Mouse (Mus musculus): Measurements from ENCODE around the gene Cirbp. TPM values are rescaled to one million over a fixed set of nuclear protein-coding genes. Genes with fewer than 3 reads are reported as not detected.

Gene Cirbp
- polyA plus RNA-seq, 1 experiment from 2014 or later: 87.0 TPM

DNA sequence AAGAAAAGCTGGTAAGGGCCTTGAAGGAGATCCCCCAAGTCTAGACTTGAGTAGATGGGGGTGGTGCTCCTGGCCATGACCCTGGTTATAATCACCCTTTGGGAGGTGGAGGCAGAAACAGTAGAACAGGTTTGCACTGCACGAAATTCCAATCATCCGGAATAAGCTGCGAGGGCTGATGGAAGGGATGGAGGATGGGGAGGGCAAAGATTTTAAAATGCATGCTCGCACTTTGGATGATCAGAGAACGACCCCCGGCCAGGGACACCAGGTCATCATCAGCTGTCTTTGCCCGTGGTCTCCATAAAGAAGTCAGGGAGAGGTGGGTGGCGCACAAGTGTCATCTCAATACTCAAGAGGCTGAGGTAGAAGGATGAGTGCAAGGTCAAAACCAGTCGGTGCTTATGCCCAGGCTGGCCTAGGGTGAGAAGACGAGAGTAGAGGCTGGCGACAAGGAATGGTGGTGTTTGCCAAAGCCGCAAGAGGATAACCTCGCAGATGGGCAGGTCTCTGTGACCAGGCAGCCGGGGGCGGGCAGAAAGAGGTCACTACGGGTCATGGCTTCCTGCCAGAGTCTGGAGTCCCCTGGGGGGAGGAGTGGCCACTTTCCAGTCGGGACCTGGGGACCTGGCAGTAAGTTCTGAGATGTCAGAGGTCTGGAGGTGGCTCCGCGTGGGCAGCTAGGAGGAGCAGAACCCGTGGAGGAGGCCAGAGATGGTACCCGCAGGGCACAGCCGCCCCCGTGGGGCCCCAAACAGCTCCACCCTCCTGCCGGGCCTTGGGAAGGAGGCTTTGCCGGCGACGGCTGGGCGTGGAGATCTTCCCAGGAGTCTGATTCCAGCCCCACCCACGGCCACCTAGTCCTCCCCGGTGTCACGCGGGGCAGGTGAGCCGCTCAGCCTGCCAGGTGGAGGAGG lies 5.1 kb upstream of the Cirbp start:
- WGBS (ENCODE audit: insufficient replicate concordance): 2% methylated on average over 31 of the region's 33 CpGs
- peak overlapping the region; percentile 97 for H3K27ac ChIP-seq (ENCODE audit: low read depth)
- DNase-seq: peak; percentile 92
- TF ChIP-seq EP300 (IDR thresholded peaks at IDR 0.05; ENCODE audit: low read depth): peak; percentile 14; the same call in 1 of the 2 replicates
- no peak; the same call in 1 of the 2 replicates for TF ChIP-seq CTCF (IDR thresholded peaks at IDR 0.05; ENCODE audit: low read depth)
- H3K27me3 ChIP-seq (ENCODE audit: insufficient read depth, low read length): no peaks in the 10 kb centered on the region
- ATAC-seq: peak; percentile 37
- peak overlapping the region; percentile 89 for H3K4me2 ChIP-seq (ENCODE audit: low read depth, low read length)
- peak overlapping the region; percentile 58 for H3K4me3 ChIP-seq (ENCODE audit: low read depth, low read length)
- no peaks in the 10 kb centered on the region for H3K9me3 ChIP-seq (ENCODE audit: low read length)
- peak overlapping the region; percentile 75 for H3K9ac ChIP-seq (replicated peaks)
- peaks cover 84% of the 10 kb centered on the region for H3K4me1 ChIP-seq (ENCODE audit: insufficient read depth)
- peaks cover 20% of the 10 kb centered on the region for H3K36me3 ChIP-seq (replicated peaks; ENCODE audit: insufficient read depth, low read length)

DNA sequence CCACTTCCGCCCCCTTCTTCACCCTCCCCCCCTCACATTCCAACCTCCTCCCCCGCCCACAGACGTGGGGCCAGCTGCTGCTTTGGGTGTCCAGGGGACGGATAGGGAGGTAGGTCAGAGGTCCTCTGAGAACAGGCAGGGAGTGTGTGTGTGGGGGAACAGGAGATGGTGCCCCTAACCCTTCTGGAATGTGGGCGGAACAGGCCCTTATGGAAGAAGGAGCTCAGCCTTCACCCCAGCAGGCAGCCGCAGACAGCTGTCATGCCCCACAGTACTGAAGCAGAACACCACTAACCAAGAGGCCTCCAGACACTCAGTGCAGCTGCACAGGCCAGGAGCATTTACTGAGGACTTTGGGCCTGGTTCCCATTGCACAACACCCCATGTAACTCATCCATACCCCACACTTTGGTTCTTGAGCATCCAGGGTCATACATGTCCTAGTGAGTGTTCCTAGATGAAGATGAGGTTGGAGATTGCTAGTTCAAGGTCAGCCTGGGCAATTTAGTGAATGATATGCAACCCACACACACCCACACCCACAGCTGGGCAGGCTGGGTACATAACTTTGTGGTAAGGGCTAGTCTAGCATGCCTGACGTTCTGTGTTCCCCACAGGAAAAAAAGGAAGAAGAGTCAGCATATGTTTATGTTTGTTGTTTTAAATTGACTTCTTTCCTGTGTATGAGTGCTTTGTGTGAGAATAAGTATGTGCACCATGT lies 4.1 kb upstream of the Cirbp start:
- peak; percentile 62 for DNase-seq
- Histone ChIP-seq H3K27ac (ENCODE audit: low read depth) (peak overlapping the region; percentile 97), H3K9me3 (ENCODE audit: low read length) (no peaks in the 10 kb centered on the region), H3K4me2 (ENCODE audit: low read depth, low read length) (peak overlapping the region; percentile 89), H3K27me3 (ENCODE audit: insufficient read depth, low read length) (no peaks in the 10 kb centered on the region), H3K4me3 (ENCODE audit: low read depth, low read length) (peak overlapping the region; percentile 58), H3K9ac (replicated peaks) (peak overlapping the region; percentile 75), H3K4me1 (ENCODE audit: insufficient read depth) (peaks cover 83% of the 10 kb centered on the region), H3K36me3 (replicated peaks; ENCODE audit: insufficient read depth, low read length) (peaks cover 10% of the 10 kb centered on the region)
- ATAC-seq: peak; percentile 9; the same call in 1 of the 2 replicates
- TF ChIP-seq EP300 (IDR thresholded peaks at IDR 0.05; ENCODE audit: low read depth) (no peak), CTCF (IDR thresholded peaks at IDR 0.05; ENCODE audit: low read depth) (no peak)
- 23% methylated on average over 5 of the region's 7 CpGs for WGBS (ENCODE audit: insufficient replicate concordance)

DNA sequence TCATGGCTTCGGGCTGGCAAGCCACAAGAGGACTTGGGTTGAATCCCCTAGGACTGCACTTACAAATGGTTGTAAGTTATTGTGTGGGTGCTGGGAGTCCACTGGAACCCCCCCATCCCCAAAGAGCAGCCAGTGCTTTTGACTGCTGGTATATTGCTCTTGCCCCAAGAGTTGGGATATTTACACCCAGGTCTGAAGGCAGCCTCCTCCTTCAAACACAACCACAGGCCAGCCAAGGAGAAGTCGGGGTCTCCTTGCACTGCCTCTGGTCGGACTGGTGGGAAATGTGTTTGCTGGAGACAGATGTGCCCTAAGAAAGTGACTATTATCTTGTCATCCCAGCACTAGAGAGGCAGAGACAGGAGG lies 3.6 kb upstream of the Cirbp start:
- H3K4me1 ChIP-seq (ENCODE audit: insufficient read depth): peaks cover 87% of the 10 kb centered on the region
- peaks cover 5% of the 10 kb centered on the region for H3K36me3 ChIP-seq (replicated peaks; ENCODE audit: insufficient read depth, low read length)
- H3K4me2 ChIP-seq (ENCODE audit: low read depth, low read length): peak overlapping the region; percentile 89; the same call in 1 of the 2 replicates
- no peaks in the 10 kb centered on the region for H3K9me3 ChIP-seq (ENCODE audit: low read length)
- H3K4me3 ChIP-seq (ENCODE audit: low read depth, low read length): no peak overlapping the region
- no peak for ATAC-seq
- peak overlapping the region; percentile 97 for H3K27ac ChIP-seq (ENCODE audit: low read depth)
- WGBS (ENCODE audit: insufficient replicate concordance): 71% methylated on average over 3 of the region's 3 CpGs
- no peak for DNase-seq
- H3K9ac ChIP-seq (replicated peaks): peak overlapping the region; percentile 6; the same call in 1 of the 2 replicates
- TF ChIP-seq CTCF (IDR thresholded peaks at IDR 0.05; ENCODE audit: low read depth): no peak
- TF ChIP-seq EP300 (IDR thresholded peaks at IDR 0.05; ENCODE audit: low read depth): no peak
- no peaks in the 10 kb centered on the region for H3K27me3 ChIP-seq (ENCODE audit: insufficient read depth, low read length)

DNA sequence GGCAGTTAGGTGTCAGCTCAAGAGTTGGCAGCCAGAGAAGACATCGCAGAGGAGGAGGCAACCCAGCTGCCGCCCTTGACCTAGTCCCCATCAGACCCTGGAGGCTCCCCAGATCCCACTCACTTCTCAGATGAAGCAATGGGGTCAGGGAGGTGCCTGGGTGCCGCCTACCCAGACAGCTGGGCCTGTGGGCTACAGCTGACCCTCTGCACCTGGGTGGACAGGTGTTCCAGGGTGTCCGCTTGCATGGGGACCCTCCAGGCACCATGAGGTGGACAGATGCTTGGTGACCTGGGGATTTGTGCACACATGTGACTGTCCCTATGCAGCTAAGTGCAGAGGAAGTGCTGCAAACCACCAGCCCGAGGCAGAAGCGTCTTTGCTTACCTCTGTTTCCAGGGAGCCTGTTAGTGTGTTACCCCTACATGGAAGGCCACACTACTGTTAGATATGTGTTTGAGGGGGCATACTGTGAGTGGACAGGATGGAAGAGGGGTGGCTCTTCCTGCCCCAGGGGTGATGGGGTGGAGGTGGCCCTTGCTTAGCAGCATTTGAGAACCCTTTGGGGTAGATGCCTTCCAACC lies 3.0 kb upstream of the Cirbp start:
- no peaks in the 10 kb centered on the region for H3K27me3 ChIP-seq (ENCODE audit: insufficient read depth, low read length)
- H3K9ac ChIP-seq (replicated peaks): 0 out of 2 replicates have a peak overlapping the region, but pooled peaks have one; percentile 3
- peaks cover 83% of the 10 kb centered on the region for H3K4me1 ChIP-seq (ENCODE audit: insufficient read depth)
- H3K4me2 ChIP-seq (ENCODE audit: low read depth, low read length): no peak overlapping the region
- no peak for DNase-seq
- no peaks in the 10 kb centered on the region for H3K9me3 ChIP-seq (ENCODE audit: low read length)
- peak overlapping the region; percentile 97 for H3K27ac ChIP-seq (ENCODE audit: low read depth)
- H3K4me3 ChIP-seq (ENCODE audit: low read depth, low read length): no peak overlapping the region
- no peak for ATAC-seq
- TF ChIP-seq CTCF (IDR thresholded peaks at IDR 0.05; ENCODE audit: low read depth): no peak
- TF ChIP-seq EP300 (IDR thresholded peaks at IDR 0.05; ENCODE audit: low read depth): no peak
- H3K36me3 ChIP-seq (replicated peaks; ENCODE audit: insufficient read depth, low read length): no peaks in the 10 kb centered on the region
- WGBS (ENCODE audit: insufficient replicate concordance): 60% methylated on average over 6 of the region's 6 CpGs

DNA sequence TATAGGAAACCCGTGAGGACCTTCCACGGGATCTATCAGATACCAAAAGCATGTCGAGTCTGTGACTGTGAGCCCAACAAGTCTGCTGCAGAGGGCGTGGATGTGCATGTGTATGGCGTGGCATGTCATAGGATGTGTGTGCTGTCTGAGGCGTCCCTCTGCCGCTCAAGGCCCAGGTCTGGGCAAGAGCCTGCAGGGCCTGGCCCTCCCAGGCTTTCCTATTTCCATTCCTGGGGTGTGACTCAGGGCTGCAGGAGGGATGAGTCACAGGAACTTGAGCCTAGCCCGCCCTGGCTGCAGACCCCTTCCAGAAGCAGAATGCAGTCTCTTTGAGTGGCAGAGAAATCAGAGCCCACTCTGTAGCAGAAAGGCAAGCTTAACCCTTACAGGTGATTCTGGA lies 2.1 kb upstream of the Cirbp start:
- H3K27me3 ChIP-seq (ENCODE audit: insufficient read depth, low read length): no peaks in the 10 kb centered on the region
- no peak overlapping the region; the same call in 1 of the 2 replicates for H3K9ac ChIP-seq (replicated peaks)
- DNase-seq (no peak), ATAC-seq (no peak)
- H3K4me1 ChIP-seq (ENCODE audit: insufficient read depth): peaks cover 78% of the 10 kb centered on the region
- H3K4me3 ChIP-seq (ENCODE audit: low read depth, low read length): no peak overlapping the region
- H3K36me3 ChIP-seq (replicated peaks; ENCODE audit: insufficient read depth, low read length): no peaks in the 10 kb centered on the region
- no peak overlapping the region for H3K4me2 ChIP-seq (ENCODE audit: low read depth, low read length)
- WGBS (ENCODE audit: insufficient replicate concordance): 69% methylated on average over 8 of the region's 8 CpGs
- no peak overlapping the region for H3K27ac ChIP-seq (ENCODE audit: low read depth)
- no peaks in the 10 kb centered on the region for H3K9me3 ChIP-seq (ENCODE audit: low read length)
- TF ChIP-seq EP300 (IDR thresholded peaks at IDR 0.05; ENCODE audit: low read depth): no peak
- no peak for TF ChIP-seq CTCF (IDR thresholded peaks at IDR 0.05; ENCODE audit: low read depth)
